Mouse (Mus musculus): ENCODE data around the gene Scpep1.
A peak's percentile ranks its signal among the peaks of the same experiment; 100 is the strongest.
"Not testable (repeated sequence)": the region's sequence is repeated elsewhere in the genome, so short reads cannot be mapped to it uniquely, and the experiment has no call there.

Scpep1 gene

GRCm38 (mm10) chr11:88955217-88955969 is at the start of gene Scpep1:
Gene Scpep1, minus strand, starts transcription at chr11:88955465.
- DNase-seq: peak; percentile 99 to 100

- peak in 1 of 2 experiments; percentile 24 for DNase-seq
Observed at GRCm38 (mm10) chr11:89003726-89004125, 48.5 kb upstream of the Scpep1 start.

GRCm38 (mm10) chr11:89003078-89003477 is 47.8 kb upstream of the Scpep1 start:
- peak; percentile 46 to 64 for DNase-seq

- DNase-seq: no peak
Observed at GRCm38 (mm10) chr11:89002621-89003020, 47.4 kb upstream of the Scpep1 start.

GRCm38 (mm10) chr11:89002068-89002467 is 46.8 kb upstream of the Scpep1 start:
- no peak for DNase-seq

- DNase-seq: no peak
Observed at GRCm38 (mm10) chr11:89001569-89001968, 46.3 kb upstream of the Scpep1 start.

GRCm38 (mm10) chr11:89000527-89000819 is 45.2 kb upstream of the Scpep1 start:
- no peak for DNase-seq

GRCm38 (mm10) chr11:88999723-89000526 is 44.7 kb upstream of the Scpep1 start:
- DNase-seq: peak in 1 of 2 experiments; percentile 20

- peak; percentile 98 for DNase-seq
Observed at GRCm38 (mm10) chr11:88998974-88999722, 43.9 kb upstream of the Scpep1 start, which contains the start of gene Trim25. Gene Trim25, plus strand, starts transcription at chr11:88999376.

GRCm38 (mm10) chr11:88998406-88998805 is 43.1 kb upstream of the Scpep1 start:
- DNase-seq: no peak

- not testable (repeated sequence) for DNase-seq
Observed at GRCm38 (mm10) chr11:88997343-88997742, 42.1 kb upstream of the Scpep1 start.

- DNase-seq: peak; percentile 44 to 61
Observed at GRCm38 (mm10) chr11:88996427-88996826, 41.2 kb upstream of the Scpep1 start.

- no peak for DNase-seq
Observed at GRCm38 (mm10) chr11:88995616-88996015, 40.4 kb upstream of the Scpep1 start.

GRCm38 (mm10) chr11:88994492-88994891 is 39.2 kb upstream of the Scpep1 start:
- DNase-seq: no peak

- DNase-seq: peak; percentile 78 to 84
Observed at GRCm38 (mm10) chr11:88993625-88994024, 38.4 kb upstream of the Scpep1 start.

- no peak for DNase-seq
Observed at GRCm38 (mm10) chr11:88993186-88993585, 37.9 kb upstream of the Scpep1 start.

GRCm38 (mm10) chr11:88989530-88989929 is 34.3 kb upstream of the Scpep1 start:
- peak in 1 of 2 experiments; percentile 16 for DNase-seq

- DNase-seq: peak in 1 of 2 experiments; percentile 25
Observed at GRCm38 (mm10) chr11:88988956-88989355, 33.7 kb upstream of the Scpep1 start.

- peak in 1 of 2 experiments; percentile 22 for DNase-seq
Observed at GRCm38 (mm10) chr11:88986616-88987015, 31.4 kb upstream of the Scpep1 start.

- peak in 1 of 2 experiments; percentile 26 for DNase-seq
Observed at GRCm38 (mm10) chr11:88981337-88981736, 26.1 kb upstream of the Scpep1 start.

- DNase-seq: peak in 1 of 2 experiments; percentile 11
Observed at GRCm38 (mm10) chr11:88977188-88977587, 21.9 kb upstream of the Scpep1 start.

GRCm38 (mm10) chr11:88976320-88976719 is 21.1 kb upstream of the Scpep1 start:
- peak; percentile 26 to 29 for DNase-seq

Measured in kidney, postnatal 25 days (tissue).